ENCODE assay signal across 8 mouse cellular contexts in the genomic region with DNA sequence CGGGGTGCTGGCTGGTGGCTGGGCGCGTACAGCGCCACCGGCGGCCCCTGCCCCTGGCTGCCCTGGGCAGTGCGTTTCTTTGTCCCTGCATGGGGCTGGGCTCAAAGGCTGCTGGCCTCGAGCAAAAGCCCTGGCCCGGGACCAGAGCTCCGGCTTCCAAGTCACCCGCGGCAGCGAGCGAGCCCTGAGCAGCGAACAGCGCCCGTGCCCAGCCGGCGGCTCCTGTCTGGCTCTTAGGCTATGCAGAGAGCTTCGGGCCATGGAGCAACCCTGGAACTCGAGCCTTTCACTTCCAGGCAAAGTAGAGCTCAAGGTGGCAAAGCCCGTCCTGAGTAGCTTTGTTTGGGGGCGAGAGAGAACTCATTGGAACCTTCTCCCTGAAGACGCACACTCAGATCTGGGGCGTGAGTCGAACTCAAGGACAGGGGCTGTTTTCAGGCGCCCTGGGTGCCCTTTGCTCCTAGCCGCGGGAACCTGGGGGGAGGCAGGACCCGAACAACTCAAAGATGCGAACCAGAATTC. TPM values are rescaled to one million over a fixed set of nuclear protein-coding genes. Genes with fewer than 3 reads are reported as not detected.
A peak's percentile ranks its signal among the peaks of the same experiment; 100 is the strongest.
DNase-seq lines count a peak whose midpoint lies in the region; ATAC-seq and TF ChIP-seq lines count a peak whose summit lies in the region.

No protein-coding gene starts in this region.

- H3K4me3 ChIP-seq in hindbrain, postnatal 0 days (ENCODE audit: low read length) = peak overlapping the region; percentile 58
- peak overlapping the region; percentile 55 for H3K4me3 ChIP-seq in limb, embryonic 14.5 days (replicated peaks; ENCODE audit: low read length)
- H3K4me3 ChIP-seq in midbrain, embryonic 13.5 days (replicated peaks) = peak overlapping the region; percentile 68

- no peak for TF ChIP-seq POLR2A in limb, embryonic 14.5 days (IDR thresholded peaks at IDR 0.05; ENCODE audit: borderline replicate concordance, extremely low read depth, insufficient read depth, insufficient read length)

- no peaks in the 10 kb centered on the region for H3K36me3 ChIP-seq in hindbrain, postnatal 0 days (ENCODE audit: insufficient read depth, low read length)
- H3K36me3 ChIP-seq in limb, embryonic 14.5 days (ENCODE audit: control insufficient read depth, insufficient read depth, low read length) = no peaks in the 10 kb centered on the region
- H3K36me3 ChIP-seq in midbrain, embryonic 13.5 days = no peaks in the 10 kb centered on the region

- H3K27ac ChIP-seq in hindbrain, postnatal 0 days = peak overlapping the region; percentile 67
- no peak overlapping the region for H3K27ac ChIP-seq in limb, embryonic 14.5 days (replicated peaks; ENCODE audit: low read depth, low read length)
- H3K27ac ChIP-seq in midbrain, embryonic 13.5 days = no peak overlapping the region

- under 1% methylated on average over 31 of the region's 31 CpGs for WGBS in hindbrain, postnatal 0 days
- under 1% methylated on average over 28 of the region's 31 CpGs for WGBS in limb, embryonic 14.5 days
- WGBS in midbrain, embryonic 13.5 days = under 1% methylated on average over 31 of the region's 31 CpGs

- ATAC-seq in hindbrain, postnatal 0 days = 0 out of 2 replicates have a peak, but pooled peaks have one; percentile 18
- no peak for ATAC-seq in limb, embryonic 14.5 days (ENCODE audit: low FRiP score, low read depth)
- no peak for ATAC-seq in midbrain, embryonic 13.5 days

- peak; percentile 22 to 54 for DNase-seq in left cerebral cortex, adult 18-20 months (ENCODE audit: low spot score in 2 of 2)
- no peak for DNase-seq in left cerebral cortex, adult 11 months (ENCODE audit: low spot score)
- DNase-seq in cerebellum, adult 8-10 months = peak; percentile 77
- DNase-seq in gastrocnemius, postnatal 14 days = peak; percentile 60
- DNase-seq in hindbrain, postnatal 0 days (ENCODE audit: low spot score) = peak; percentile 66
- peak; percentile 20 for DNase-seq in limb, embryonic 14.5 days (ENCODE audit: low spot score)
- DNase-seq in thymus, postnatal 10 days (ENCODE audit: low spot score in 2 of 2) = peak; percentile 4 to 10

- intact Hi-C loops in gastrocnemius, postnatal 14 days (cut with DNase I; ENCODE audit: low total_unique reads) = no loop called here

- H3K9me3 ChIP-seq in hindbrain, postnatal 0 days (ENCODE audit: low read length) = no peaks in the 10 kb centered on the region
- no peaks in the 10 kb centered on the region for H3K9me3 ChIP-seq in limb, embryonic 14.5 days (ENCODE audit: control insufficient read depth, low read length)
- no peaks in the 10 kb centered on the region for H3K9me3 ChIP-seq in midbrain, embryonic 13.5 days

- H3K9ac ChIP-seq in hindbrain, postnatal 0 days (replicated peaks; ENCODE audit: low read length) = peak overlapping the region; percentile 60
- H3K9ac ChIP-seq in limb, embryonic 14.5 days (ENCODE audit: low read depth, low read length, severe bottlenecking) = peak overlapping the region; percentile 61
- H3K9ac ChIP-seq in midbrain, embryonic 13.5 days (replicated peaks) = peak overlapping the region; percentile 71

- H3K4me1 ChIP-seq in hindbrain, postnatal 0 days (ENCODE audit: insufficient read depth, low read length) = peaks cover 7% of the 10 kb centered on the region; the same call in 1 of the 2 replicates
- H3K4me1 ChIP-seq in limb, embryonic 14.5 days (ENCODE audit: control insufficient read depth, insufficient read depth, low read length) = peaks cover 24% of the 10 kb centered on the region; the same call in 1 of the 2 replicates
- H3K4me1 ChIP-seq in midbrain, embryonic 13.5 days (replicated peaks) = peaks cover 45% of the 10 kb centered on the region

- no peak for TF ChIP-seq CTCF in hindbrain, postnatal 0 days (IDR thresholded peaks at IDR 0.05; ENCODE audit: low read depth)

- H3K4me2 ChIP-seq in hindbrain, postnatal 0 days (ENCODE audit: low read depth, low read length) = peak overlapping the region; percentile 95
- H3K4me2 ChIP-seq in limb, embryonic 14.5 days (replicated peaks; ENCODE audit: low read depth, low read length, severe bottlenecking) = peak overlapping the region; percentile 97
- peak overlapping the region; percentile 98 for H3K4me2 ChIP-seq in midbrain, embryonic 13.5 days (replicated peaks)

- no peaks in the 10 kb centered on the region for H3K27me3 ChIP-seq in hindbrain, postnatal 0 days (ENCODE audit: insufficient read depth, low read length)
- peaks cover 55% of the 10 kb centered on the region for H3K27me3 ChIP-seq in limb, embryonic 14.5 days (ENCODE audit: control insufficient read depth, insufficient read depth, low read length)
- H3K27me3 ChIP-seq in midbrain, embryonic 13.5 days = peaks cover 65% of the 10 kb centered on the region

RNA-seq across cellular contexts. Expression of gene Fgf9, which starts 0.8 kb away (rescaled TPM):
- 10 to 100 TPM; 22.5 to 25.3 TPM for total RNA-seq in left cerebral cortex, adult 18-20 months (2021)
- 1 to 10 TPM in 1 of 2 experiments, under 1 TPM in 1; 0.64 to 1.0 TPM for total RNA-seq in gastrocnemius, postnatal 14 days (2021)
- 10.8 and 12.4 TPM in 2 replicates for total RNA-seq in hindbrain, postnatal 0 days (2014; rRNA removed)
- 24.2 and 25.9 TPM in 2 replicates for polyA plus RNA-seq in hindbrain, postnatal 0 days (2015; fragmentation: Nextera tagmentation; extraction: Ambion mirVana)
- 5.2 and 5.3 TPM in 2 replicates for polyA plus RNA-seq in limb, embryonic 14.5 days (2012; rRNA removed)
- polyA plus RNA-seq in limb, embryonic 14.5 days (2014; fragmentation: Nextera tagmentation; extraction: Ambion mirVana) = 10.2 and 10.4 TPM in 2 replicates
- 8.4 and 11.0 TPM in 2 replicates for polyA plus RNA-seq in midbrain, embryonic 13.5 days (2015; fragmentation: Nextera tagmentation; extraction: Ambion mirVana)
